In genomic region chr11:97761638-97762037, GRCm38 (mm10) we compare ENCODE assay signal across 22 mouse cellular contexts. TPM values are rescaled to one million over a fixed set of nuclear protein-coding genes. Genes with fewer than 3 reads are reported as not detected.
DNase-seq lines count a peak whose midpoint lies in the region; ATAC-seq and TF ChIP-seq lines count a peak whose summit lies in the region.
"Had no signal": no experiment of that assay in that cellular context is flagged by ENCODE, and none has a peak within 500 bp of the region (broad histone marks: within the 10 kb centered on the region; RNA-seq: fewer than 3 reads in every experiment).

No protein-coding gene starts in this region.

- TF ChIP-seq CTCF in kidney, postnatal 0 days (IDR thresholded peaks at IDR 0.05; ENCODE audit: low read depth), result peak; percentile 58

- no peak overlapping the region for H3K9ac ChIP-seq in kidney, postnatal 0 days (ENCODE audit: low read depth, low read length)
- H3K9ac ChIP-seq in kidney, embryonic 15.5 days, result no peak overlapping the region
- no peak overlapping the region for H3K9ac ChIP-seq in midbrain, embryonic 11.5 days (ENCODE audit: low read length)
- no peak overlapping the region for H3K9ac ChIP-seq in midbrain, embryonic 16.5 days (ENCODE audit: low read depth, low read length)
- H3K9ac ChIP-seq: liver, embryonic 14.5 days; midbrain, embryonic 12.5 days; neural tube, embryonic 12.5 days had no signal

- no peak for ATAC-seq in kidney, postnatal 0 days (replicated peaks; ENCODE audit: low FRiP score, low read depth)
- no peak for ATAC-seq in kidney, embryonic 15.5 days (replicated peaks; ENCODE audit: low FRiP score)
- no peak for ATAC-seq in midbrain, embryonic 11.5 days (ENCODE audit: low FRiP score)
- no peak for ATAC-seq in midbrain, embryonic 16.5 days
- ATAC-seq: forebrain, embryonic 16.5 days had no signal

- no peaks in the 10 kb centered on the region for H3K9me3 ChIP-seq in kidney, postnatal 0 days (replicated peaks; ENCODE audit: low read length)
- H3K9me3 ChIP-seq in kidney, embryonic 15.5 days (replicated peaks), result no peaks in the 10 kb centered on the region
- no peaks in the 10 kb centered on the region for H3K9me3 ChIP-seq in midbrain, embryonic 11.5 days (ENCODE audit: control insufficient read depth, low read length)
- no peaks in the 10 kb centered on the region for H3K9me3 ChIP-seq in midbrain, embryonic 16.5 days (replicated peaks; ENCODE audit: control insufficient read depth, low read length, poor library complexity, severe bottlenecking)
- H3K9me3 ChIP-seq: embryonic facial prominence, embryonic 10.5 days; midbrain, embryonic 12.5 days; neural tube, embryonic 12.5 days had no signal

- H3K4me1 ChIP-seq in kidney, postnatal 0 days (replicated peaks; ENCODE audit: insufficient read depth, low read length), result peaks cover 7% of the 10 kb centered on the region; the same call in 1 of the 2 replicates
- H3K4me1 ChIP-seq in kidney, embryonic 15.5 days, result peaks cover 13% of the 10 kb centered on the region
- H3K4me1 ChIP-seq in midbrain, embryonic 11.5 days (ENCODE audit: control insufficient read depth, insufficient read depth, low read length), result peaks cover 9% of the 10 kb centered on the region
- H3K4me1 ChIP-seq in midbrain, embryonic 16.5 days (ENCODE audit: control insufficient read depth, insufficient read depth, low read length), result peaks cover 10% of the 10 kb centered on the region

- DNase-seq in embryo, embryonic 11 days, result peak; percentile 10
- no peak for DNase-seq in embryo, embryonic 9.5 days (ENCODE audit: extremely low spot score)
- no peak for DNase-seq in kidney, postnatal 0 days (ENCODE audit: low spot score)
- DNase-seq in midbrain, embryonic 11.5 days (ENCODE audit: low spot score, missing footprints), result peak; percentile 77
- peak; percentile 61 for DNase-seq in induced T-regulatory cell, adult 2 months (ENCODE audit: low read depth)
- no peak for DNase-seq in frontal cortex, adult 2 months (ENCODE audit: extremely low spot score in 1 of 2, low spot score in 1 of 2)
- DNase-seq: adrenal gland, postnatal 14 days; cerebellum, adult 8-10 months; kidney, adult 2 months; kidney, postnatal 14 days; right cerebral cortex, postnatal 4 days; thymus, postnatal 25 days had no signal

- H3K4me3 ChIP-seq in kidney, postnatal 0 days (replicated peaks; ENCODE audit: low read depth, low read length), result no peak overlapping the region
- H3K4me3 ChIP-seq in kidney, embryonic 15.5 days (replicated peaks), result no peak overlapping the region
- no peak overlapping the region for H3K4me3 ChIP-seq in midbrain, embryonic 11.5 days (ENCODE audit: low read depth, low read length)
- no peak overlapping the region for H3K4me3 ChIP-seq in midbrain, embryonic 16.5 days (ENCODE audit: low read depth, low read length)
- H3K4me3 ChIP-seq: embryonic facial prominence, embryonic 10.5 days; hindbrain, embryonic 10.5 days; midbrain, embryonic 12.5 days; neural tube, embryonic 12.5 days had no signal

- H3K27ac ChIP-seq in kidney, postnatal 0 days, result no peak overlapping the region
- H3K27ac ChIP-seq in kidney, embryonic 15.5 days, result no peak overlapping the region
- no peak overlapping the region for H3K27ac ChIP-seq in midbrain, embryonic 11.5 days (ENCODE audit: low read depth, low read length)
- H3K27ac ChIP-seq in midbrain, embryonic 16.5 days (ENCODE audit: low read length), result no peak overlapping the region
- H3K27ac ChIP-seq: embryonic facial prominence, embryonic 10.5 days; hindbrain, embryonic 10.5 days; liver, embryonic 14.5 days; midbrain, embryonic 12.5 days; neural tube, embryonic 12.5 days had no signal

- peaks cover 31% of the 10 kb centered on the region for H3K36me3 ChIP-seq in kidney, postnatal 0 days (ENCODE audit: insufficient read depth, low read length)
- H3K36me3 ChIP-seq in kidney, embryonic 15.5 days, result peaks cover 64% of the 10 kb centered on the region
- peaks cover 11% of the 10 kb centered on the region for H3K36me3 ChIP-seq in midbrain, embryonic 11.5 days (ENCODE audit: control insufficient read depth, insufficient read depth, low read length)
- peaks cover 9% of the 10 kb centered on the region for H3K36me3 ChIP-seq in midbrain, embryonic 16.5 days (ENCODE audit: control insufficient read depth, insufficient read depth, low read length)

- H3K4me2 ChIP-seq in kidney, postnatal 0 days (ENCODE audit: low read length), result no peak overlapping the region
- H3K4me2 ChIP-seq in kidney, embryonic 15.5 days, result no peak overlapping the region
- no peak overlapping the region for H3K4me2 ChIP-seq in midbrain, embryonic 11.5 days
- no peak overlapping the region for H3K4me2 ChIP-seq in midbrain, embryonic 16.5 days (ENCODE audit: low read length)
- H3K4me2 ChIP-seq: heart, embryonic 11.5 days; midbrain, embryonic 12.5 days; neural tube, embryonic 12.5 days had no signal

- H3K27me3 ChIP-seq in kidney, postnatal 0 days (ENCODE audit: insufficient read depth, low read length), result no peaks in the 10 kb centered on the region
- no peaks in the 10 kb centered on the region for H3K27me3 ChIP-seq in kidney, embryonic 15.5 days
- H3K27me3 ChIP-seq in midbrain, embryonic 11.5 days (ENCODE audit: control insufficient read depth, insufficient read depth, low read length), result no peaks in the 10 kb centered on the region
- H3K27me3 ChIP-seq in midbrain, embryonic 16.5 days (ENCODE audit: control insufficient read depth, insufficient read depth, low read depth, low read length), result no peaks in the 10 kb centered on the region
- H3K27me3 ChIP-seq: midbrain, embryonic 12.5 days; neural tube, embryonic 12.5 days had no signal

RNA-seq across cellular contexts. Expression of gene Cwc25, which starts 4.7 kb away (rescaled TPM):
- 13.9 and 14.8 TPM in 2 replicates for polyA plus RNA-seq in kidney, postnatal 0 days (2015; fragmentation: Nextera tagmentation; extraction: Ambion mirVana)
- 19.2 and 19.5 TPM in 2 replicates for polyA plus RNA-seq in kidney, embryonic 15.5 days (2015; fragmentation: Nextera tagmentation; extraction: Ambion mirVana)
- polyA plus RNA-seq in midbrain, embryonic 11.5 days (2014; fragmentation: Nextera tagmentation; extraction: Ambion mirVana), result 12.6 and 15.0 TPM in 2 replicates
- 15.9 and 17.2 TPM in 2 replicates for polyA plus RNA-seq in midbrain, embryonic 16.5 days (2015; fragmentation: Nextera tagmentation; extraction: Ambion mirVana)
- polyA plus RNA-seq in frontal cortex, adult 2 months (2012; rRNA removed), result 18.0 and 19.0 TPM in 2 replicates

RNA-seq across cellular contexts. Expression of gene 1700001P01Rik, which starts 14.1 kb away (rescaled TPM):
- polyA plus RNA-seq in kidney, postnatal 0 days (2015; fragmentation: Nextera tagmentation; extraction: Ambion mirVana), result not detected in 2 replicates
- 0.62 and 0.67 TPM in 2 replicates for polyA plus RNA-seq in kidney, embryonic 15.5 days (2015; fragmentation: Nextera tagmentation; extraction: Ambion mirVana)
- polyA plus RNA-seq in midbrain, embryonic 11.5 days (2014; fragmentation: Nextera tagmentation; extraction: Ambion mirVana), result 0.47 and 0.78 TPM in 2 replicates
- polyA plus RNA-seq in midbrain, embryonic 16.5 days (2015; fragmentation: Nextera tagmentation; extraction: Ambion mirVana), result 0.74 TPM in 1 of 2 replicates, not detected in the other
- 0.34 and 0.78 TPM in 2 replicates for polyA plus RNA-seq in frontal cortex, adult 2 months (2012; rRNA removed)
- polyA plus RNA-seq: heart, embryonic 11.5 days; heart, postnatal 0 days; kidney, adult 2 months had no signal

RNA-seq across cellular contexts. Expression of gene Pip4k2b, which starts 17.1 kb away (rescaled TPM):
- 1.5 TPM in 2 replicates for polyA plus RNA-seq in kidney, postnatal 0 days (2015; fragmentation: Nextera tagmentation; extraction: Ambion mirVana)
- 1.8 and 1.9 TPM in 2 replicates for polyA plus RNA-seq in kidney, embryonic 15.5 days (2015; fragmentation: Nextera tagmentation; extraction: Ambion mirVana)
- 2.4 TPM in 2 replicates for polyA plus RNA-seq in midbrain, embryonic 11.5 days (2014; fragmentation: Nextera tagmentation; extraction: Ambion mirVana)
- polyA plus RNA-seq in midbrain, embryonic 16.5 days (2015; fragmentation: Nextera tagmentation; extraction: Ambion mirVana), result 5.0 and 5.1 TPM in 2 replicates
- polyA plus RNA-seq in frontal cortex, adult 2 months (2012; rRNA removed), result 60.9 and 63.3 TPM in 2 replicates

RNA-seq across cellular contexts. Expression of gene Rpl23, which starts 20.6 kb away (rescaled TPM):
- 716 and 863 TPM in 2 replicates for polyA plus RNA-seq in kidney, postnatal 0 days (2015; fragmentation: Nextera tagmentation; extraction: Ambion mirVana)
- polyA plus RNA-seq in kidney, embryonic 15.5 days (2015; fragmentation: Nextera tagmentation; extraction: Ambion mirVana), result 565 and 652 TPM in 2 replicates
- 441 and 443 TPM in 2 replicates for polyA plus RNA-seq in midbrain, embryonic 11.5 days (2014; fragmentation: Nextera tagmentation; extraction: Ambion mirVana)
- 267 and 286 TPM in 2 replicates for polyA plus RNA-seq in midbrain, embryonic 16.5 days (2015; fragmentation: Nextera tagmentation; extraction: Ambion mirVana)
- 342 and 345 TPM in 2 replicates for polyA plus RNA-seq in frontal cortex, adult 2 months (2012; rRNA removed)

RNA-seq across cellular contexts. Expression of gene Lasp1, which starts 37.2 kb away (rescaled TPM):
- 87.7 and 96.4 TPM in 2 replicates for polyA plus RNA-seq in kidney, postnatal 0 days (2015; fragmentation: Nextera tagmentation; extraction: Ambion mirVana)
- polyA plus RNA-seq in kidney, embryonic 15.5 days (2015; fragmentation: Nextera tagmentation; extraction: Ambion mirVana), result 104 and 108 TPM in 2 replicates
- 52.6 and 59.2 TPM in 2 replicates for polyA plus RNA-seq in midbrain, embryonic 11.5 days (2014; fragmentation: Nextera tagmentation; extraction: Ambion mirVana)
- 194 and 202 TPM in 2 replicates for polyA plus RNA-seq in midbrain, embryonic 16.5 days (2015; fragmentation: Nextera tagmentation; extraction: Ambion mirVana)
- 108 and 111 TPM in 2 replicates for polyA plus RNA-seq in frontal cortex, adult 2 months (2012; rRNA removed)

Comparison
In these comparisons a context has a peak if more than half of its experiments do, and no peak if none do; other contexts are left out.
1. DNase-seq: peak in embryo, embryonic 11 days (single experiment), midbrain, embryonic 11.5 days (single experiment) and induced T-regulatory cell, adult 2 months (single experiment); none in embryo, embryonic 9.5 days (single experiment), kidney, postnatal 0 days (single experiment) and frontal cortex, adult 2 months (0 of 2).
2. RNA of gene Pip4k2b, which starts 17.1 kb away (polyA plus RNA-seq): 60.9 to 63.3 TPM in frontal cortex, adult 2 months; 5.0 to 5.1 TPM in midbrain, embryonic 16.5 days, 2.4 TPM in midbrain, embryonic 11.5 days, 1.8 to 1.9 TPM in kidney, embryonic 15.5 days and 1.5 TPM in kidney, postnatal 0 days; every median in the first group is over 10 times any median in the second.